8 mouse cellular contexts compared by ENCODE assay signal in the genomic region with DNA sequence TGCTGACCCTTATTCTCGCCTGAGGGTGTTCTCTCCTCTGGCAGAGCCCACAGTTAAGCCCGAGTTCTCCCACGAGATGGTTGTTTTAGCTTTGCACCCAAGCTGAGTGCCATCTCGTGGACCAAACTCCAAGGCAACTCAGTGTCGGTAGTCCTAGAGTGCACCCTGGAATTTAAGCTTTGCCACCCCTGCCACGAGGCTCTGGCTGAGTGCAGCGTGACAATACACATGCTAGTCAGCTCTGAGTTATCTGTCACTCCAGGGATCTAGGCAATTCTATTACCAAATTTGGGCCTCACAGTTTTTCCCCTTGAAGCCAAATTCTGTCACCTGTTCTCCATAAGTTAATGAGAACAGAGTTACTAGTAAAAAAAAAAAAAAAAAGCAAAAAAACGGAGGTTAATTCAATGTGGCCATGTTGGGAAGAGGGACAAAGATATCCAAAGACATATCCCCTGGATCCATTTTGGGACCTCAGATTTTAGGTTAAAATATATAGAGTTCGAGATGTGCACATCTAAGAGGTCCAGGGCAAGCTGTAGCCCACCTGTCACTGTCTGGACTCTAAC. TPM values are rescaled to one million over a fixed set of nuclear protein-coding genes. Genes with fewer than 3 reads are reported as not detected.
DNase-seq lines count a peak whose midpoint lies in the region; ATAC-seq and TF ChIP-seq lines count a peak whose summit lies in the region.

No protein-coding gene starts in this region.

- peak overlapping the region; percentile 96 for H3K9ac ChIP-seq in heart, embryonic 16.5 days (ENCODE audit: low read length)
- peak overlapping the region; percentile 76 for H3K9ac ChIP-seq in hindbrain, embryonic 12.5 days

- intact Hi-C loops in heart, postnatal 36 days (cut with DNase I) = loop anchor here (5.0 kb wide), 1 partner anchor 159 kb away; the partner anchor contains the start of gene Rnf38

- DNase-seq in heart, postnatal 36 days = no peak
- DNase-seq in midbrain, embryonic 10.5 days (ENCODE audit: low spot score) = no peak
- DNase-seq in spleen, postnatal 10 days (ENCODE audit: low spot score in 2 of 2) = no peak
- no peak for DNase-seq in gastrocnemius, adult 18-20 months (ENCODE audit: low spot score)
- no peak for DNase-seq in cerebellum, adult 11 months

- no peaks in the 10 kb centered on the region for H3K36me3 ChIP-seq in heart, embryonic 16.5 days (ENCODE audit: control insufficient read depth, insufficient read depth)
- no peaks in the 10 kb centered on the region for H3K36me3 ChIP-seq in hindbrain, embryonic 12.5 days
- no peaks in the 10 kb centered on the region for H3K36me3 ChIP-seq in midbrain, embryonic 10.5 days

- no peaks in the 10 kb centered on the region for H3K27me3 ChIP-seq in heart, embryonic 16.5 days (ENCODE audit: control insufficient read depth, insufficient read depth, low read length)
- no peaks in the 10 kb centered on the region for H3K27me3 ChIP-seq in hindbrain, embryonic 12.5 days
- peaks cover 26% of the 10 kb centered on the region for H3K27me3 ChIP-seq in midbrain, embryonic 10.5 days (ENCODE audit: low read depth, poor library complexity, severe bottlenecking)

- ATAC-seq in heart, embryonic 16.5 days (replicated peaks; ENCODE audit: extremely low read depth, insufficient read depth, low FRiP score) = peak; percentile 28
- ATAC-seq in hindbrain, embryonic 12.5 days (ENCODE audit: low FRiP score) = peak; percentile 47; the same call in 1 of the 2 replicates

- H3K4me3 ChIP-seq in heart, embryonic 16.5 days (ENCODE audit: low read length) = peak overlapping the region; percentile 96
- H3K4me3 ChIP-seq in bone marrow, adult 2 months (replicated peaks; ENCODE audit: control insufficient read depth, low read depth, low read length) = peak overlapping the region; percentile 93
- H3K4me3 ChIP-seq in hindbrain, embryonic 12.5 days = peak overlapping the region; percentile 91
- peak overlapping the region; percentile 84 for H3K4me3 ChIP-seq in midbrain, embryonic 10.5 days

- no peak for TF ChIP-seq POLR2A in bone marrow, adult 2 months (IDR thresholded peaks at IDR 0.05; ENCODE audit: borderline replicate concordance, control insufficient read depth, low read depth, low read length)

- H3K4me2 ChIP-seq in heart, embryonic 16.5 days (ENCODE audit: low read depth, low read length) = peak overlapping the region; percentile 78
- peak overlapping the region; percentile 65 for H3K4me2 ChIP-seq in hindbrain, embryonic 12.5 days (replicated peaks)

- no peak for TF ChIP-seq CTCF in bone marrow, adult 2 months (IDR thresholded peaks at IDR 0.05; ENCODE audit: control insufficient read depth, insufficient read depth, low read length)

- no peaks in the 10 kb centered on the region for H3K9me3 ChIP-seq in heart, embryonic 16.5 days (replicated peaks; ENCODE audit: control insufficient read depth, low read length)
- no peaks in the 10 kb centered on the region for H3K9me3 ChIP-seq in hindbrain, embryonic 12.5 days (replicated peaks)
- no peaks in the 10 kb centered on the region for H3K9me3 ChIP-seq in midbrain, embryonic 10.5 days (replicated peaks)

- WGBS in heart, embryonic 16.5 days = 11% methylated on average over 9 of the region's 9 CpGs
- WGBS in bone marrow, adult 2 months = 8% methylated on average over 9 of the region's 9 CpGs
- 10% methylated on average over 9 of the region's 9 CpGs for whole genome bisulfite sequencing in hindbrain, embryonic 12.5 days
- 9% methylated on average over 9 of the region's 9 CpGs for WGBS in midbrain, embryonic 10.5 days

- H3K27ac ChIP-seq in heart, embryonic 16.5 days (ENCODE audit: low read length) = peak overlapping the region; percentile 97
- peak overlapping the region; percentile 94 for H3K27ac ChIP-seq in bone marrow, adult 2 months (ENCODE audit: control insufficient read depth, insufficient read depth, low read depth, low read length, poor library complexity)
- peak overlapping the region; percentile 76; the same call in 1 of the 2 replicates for H3K27ac ChIP-seq in hindbrain, embryonic 12.5 days
- peak overlapping the region; percentile 87 for H3K27ac ChIP-seq in midbrain, embryonic 10.5 days (replicated peaks)

- H3K4me1 ChIP-seq in heart, embryonic 16.5 days (ENCODE audit: control insufficient read depth, insufficient read depth, low read length) = peaks cover 22% of the 10 kb centered on the region
- H3K4me1 ChIP-seq in bone marrow, adult 2 months (ENCODE audit: control insufficient read depth, insufficient read depth, low read length) = peaks cover 4% of the 10 kb centered on the region; the same call in 1 of the 2 replicates
- peaks cover 17% of the 10 kb centered on the region for H3K4me1 ChIP-seq in hindbrain, embryonic 12.5 days
- H3K4me1 ChIP-seq in midbrain, embryonic 10.5 days = peaks cover 28% of the 10 kb centered on the region

RNA-seq across cellular contexts. Expression of gene Gne, which starts 11.0 kb away (rescaled TPM):
- polyA plus RNA-seq in heart, embryonic 16.5 days (2015; fragmentation: Nextera tagmentation; extraction: Ambion mirVana) = 38.3 and 40.8 TPM in 2 replicates
- 10 to 100 TPM; 23.1 to 28.6 TPM for total RNA-seq in heart, postnatal 36 days (2021)
- polyA plus RNA-seq in bone marrow, adult 2 months (2011; ENCODE audit: insufficient read depth, insufficient read length, low replicate concordance, missing spikeins) = 8.1 and 13.6 TPM in 2 replicates
- polyA plus RNA-seq in hindbrain, embryonic 12.5 days (2016; fragmentation: Nextera tagmentation; extraction: Ambion mirVana) = 24.6 and 28.2 TPM in 2 replicates
- polyA plus RNA-seq in midbrain, embryonic 10.5 days (2016; fragmentation: Nextera tagmentation; extraction: Ambion mirVana) = 14.5 and 17.6 TPM in 2 replicates
- 10 to 100 TPM in 1 of 2 experiments, 1 to 10 TPM in 1; 9.5 to 12.4 TPM for total RNA-seq in gastrocnemius, adult 18-20 months (2021)
